ENCODE assay signal across 8 mouse cellular contexts in genomic region chr9:98952171-98953050, GRCm38 (mm10). TPM values are rescaled to one million over a fixed set of nuclear protein-coding genes. Genes with fewer than 3 reads are reported as not detected.
DNase-seq lines count a peak whose midpoint lies in the region; ATAC-seq and TF ChIP-seq lines count a peak whose summit lies in the region.

No protein-coding gene starts in this region.

- no peak for ATAC-seq in heart, embryonic 14.5 days (ENCODE audit: insufficient number of reproducible peaks, insufficient read depth, low FRiP score, low read depth)
- peak; percentile 41; the same call in 1 of the 2 replicates for ATAC-seq in forebrain, embryonic 13.5 days
- ATAC-seq in limb, embryonic 13.5 days (ENCODE audit: low FRiP score, low read depth): no peak

- H3K4me2 ChIP-seq in heart, embryonic 14.5 days (ENCODE audit: low read length): peak overlapping the region; percentile 33
- peak overlapping the region; percentile 48 for H3K4me2 ChIP-seq in forebrain, embryonic 13.5 days
- H3K4me2 ChIP-seq in limb, embryonic 13.5 days (replicated peaks): peak overlapping the region; percentile 55

- H3K4me3 ChIP-seq in heart, embryonic 14.5 days (ENCODE audit: control insufficient read depth in 1 of 2, insufficient read depth in 1 of 2, low read depth in 1 of 2, low read length in 2 of 2): peak overlapping the region in 1 of 2 experiments; percentile 25; a peak in 1 of 4 replicates
- H3K4me3 ChIP-seq in ES-E14 (ENCODE audit: insufficient read depth in 1 of 2, low read depth in 1 of 2, low read length in 2 of 2, poor library complexity in 1 of 2, severe bottlenecking in 1 of 2): peak overlapping the region; percentile 13 to 21; a peak in 2 of 4 replicates
- peak overlapping the region; percentile 22 for H3K4me3 ChIP-seq in forebrain, embryonic 13.5 days
- peak overlapping the region; percentile 34 for H3K4me3 ChIP-seq in limb, embryonic 13.5 days

- H3K9me3 ChIP-seq in heart, embryonic 14.5 days (ENCODE audit: control insufficient read depth, low read length): no peaks in the 10 kb centered on the region
- H3K9me3 ChIP-seq in ES-E14 (ENCODE audit: control insufficient read depth, insufficient read depth, low read depth, low read length): no peaks in the 10 kb centered on the region
- H3K9me3 ChIP-seq in forebrain, embryonic 13.5 days (replicated peaks): no peaks in the 10 kb centered on the region
- H3K9me3 ChIP-seq in limb, embryonic 13.5 days: no peaks in the 10 kb centered on the region

- WGBS in heart, embryonic 14.5 days: under 1% methylated on average over 40 of the region's 40 CpGs
- WGBS in forebrain, embryonic 13.5 days: 1% methylated on average over 40 of the region's 40 CpGs
- WGBS in limb, embryonic 13.5 days: under 1% methylated on average over 40 of the region's 40 CpGs

- H3K4me1 ChIP-seq in heart, embryonic 14.5 days (ENCODE audit: control insufficient read depth in 2 of 2, insufficient read depth in 2 of 2, low read length in 2 of 2): peaks cover 3 to 26% of the 10 kb centered on the region in 2 experiments; a peak in 2 of 4 replicates
- 0 out of 4 replicates have a peak, but pooled peaks cover 0 to 3% of the 10 kb centered on the region in 2 experiments for H3K4me1 ChIP-seq in ES-E14 (ENCODE audit: control insufficient read depth in 2 of 2, insufficient read depth in 2 of 2, low read length in 2 of 2, poor library complexity in 1 of 2)
- H3K4me1 ChIP-seq in forebrain, embryonic 13.5 days: peaks cover 33% of the 10 kb centered on the region
- H3K4me1 ChIP-seq in limb, embryonic 13.5 days: peaks cover 40% of the 10 kb centered on the region

- in situ Hi-C loops in ES-E14 (cut with MboI; ENCODE audit: low sequenced_read_pairs in 2 of 2, unreplicated experiment in 2 of 2): loop anchor here (5.0 to 10.0 kb wide), 2 partner anchors 920 to 922 kb away; partner anchors contain the start of gene Sox14 (in 1 of the 2)

- intact Hi-C loops in heart, postnatal 36 days (cut with DNase I): no loop called here

- H3K36me3 ChIP-seq in heart, embryonic 14.5 days (ENCODE audit: control insufficient read depth, insufficient read depth, low read length): no peaks in the 10 kb centered on the region
- H3K36me3 ChIP-seq in ES-E14 (ENCODE audit: control insufficient read depth, insufficient read depth, low read length, poor library complexity, severe bottlenecking): no peaks in the 10 kb centered on the region
- H3K36me3 ChIP-seq in forebrain, embryonic 13.5 days (ENCODE audit: poor library complexity, severe bottlenecking): no peaks in the 10 kb centered on the region
- no peaks in the 10 kb centered on the region for H3K36me3 ChIP-seq in limb, embryonic 13.5 days

- no peak overlapping the region for H3K27ac ChIP-seq in heart, embryonic 14.5 days (replicated peaks in 1 of 2; ENCODE audit: control insufficient read depth in 1 of 2, insufficient read depth in 1 of 2, low read depth in 2 of 2, low read length in 2 of 2)
- H3K27ac ChIP-seq in ES-E14 (ENCODE audit: insufficient read depth, low read depth, low read length, poor library complexity, severe bottlenecking): no peak overlapping the region
- H3K27ac ChIP-seq in forebrain, embryonic 13.5 days: no peak overlapping the region
- H3K27ac ChIP-seq in limb, embryonic 13.5 days: no peak overlapping the region

- no peak overlapping the region for H3K9ac ChIP-seq in heart, embryonic 14.5 days (ENCODE audit: low read length)
- H3K9ac ChIP-seq in ES-E14 (ENCODE audit: insufficient read depth, low read depth, low read length, poor library complexity, severe bottlenecking): no peak overlapping the region
- peak overlapping the region; percentile 12; the same call in 1 of the 2 replicates for H3K9ac ChIP-seq in forebrain, embryonic 13.5 days
- H3K9ac ChIP-seq in limb, embryonic 13.5 days: no peak overlapping the region

- peaks cover 74% of the 10 kb centered on the region for H3K27me3 ChIP-seq in heart, embryonic 14.5 days (ENCODE audit: control insufficient read depth, insufficient read depth, low read length)
- peaks cover 87% of the 10 kb centered on the region for H3K27me3 ChIP-seq in forebrain, embryonic 13.5 days
- H3K27me3 ChIP-seq in limb, embryonic 13.5 days: peaks cover 92% of the 10 kb centered on the region

- DNase-seq in heart, postnatal 36 days: no peak
- no peak for DNase-seq in ES-E14 (ENCODE audit: low read depth, low spot score)
- no peak for DNase-seq in urinary bladder, postnatal 4 days (ENCODE audit: low spot score in 2 of 2)
- DNase-seq in cerebellum, adult 8-10 months: no peak
- no peak for DNase-seq in ovary, postnatal 10 days (ENCODE audit: low spot score)

TF ChIP-seq in ES-E14, 5 proteins besides CTCF, POLR2A, EP300 and RAD21:
- TF ChIP-seq ZNF384 (IDR thresholded peaks at IDR 0.05; ENCODE audit: low read depth, low read length) (no peak), ZC3H11A (IDR thresholded peaks at IDR 0.05; ENCODE audit: borderline replicate concordance, low read depth, low read length) (no peak), HCFC1 (IDR thresholded peaks at IDR 0.05; ENCODE audit: borderline replicate concordance, insufficient read depth, low read length) (no peak), CHD2 (IDR thresholded peaks at IDR 0.05; ENCODE audit: low read depth, low read length) (no peak), MAFK (IDR thresholded peaks at IDR 0.05; ENCODE audit: insufficient read depth, low read depth, low read length) (no peak)

RNA-seq across cellular contexts. Expression of gene Foxl2, which starts 2.7 kb away (rescaled TPM):
- polyA plus RNA-seq in heart, embryonic 14.5 days (2014; fragmentation: Nextera tagmentation; extraction: Ambion mirVana): not detected in 2 replicates
- total RNA-seq in heart, postnatal 36 days (2021): not detected
- total RNA-seq in ES-E14 (2012; rRNA removed): 0.36 TPM in 1 of 2 replicates, not detected in the other
- polyA plus RNA-seq in forebrain, embryonic 13.5 days (2015; fragmentation: Nextera tagmentation; extraction: Ambion mirVana): 0.34 TPM in 2 replicates
- not detected in 2 replicates for polyA plus RNA-seq in limb, embryonic 13.5 days (2015; fragmentation: Nextera tagmentation; extraction: Ambion mirVana)

RNA-seq across cellular contexts. Expression of gene Faim, which starts 33.8 kb away (rescaled TPM):
- 32.3 and 32.5 TPM in 2 replicates for polyA plus RNA-seq in heart, embryonic 14.5 days (2014; fragmentation: Nextera tagmentation; extraction: Ambion mirVana)
- total RNA-seq in heart, postnatal 36 days (2021): 1 to 10 TPM; 5.1 to 6.7 TPM
- total RNA-seq in ES-E14 (2012; rRNA removed): 26.0 and 30.9 TPM in 2 replicates
- polyA plus RNA-seq in forebrain, embryonic 13.5 days (2015; fragmentation: Nextera tagmentation; extraction: Ambion mirVana): 84.6 and 97.0 TPM in 2 replicates
- 44.2 and 44.4 TPM in 2 replicates for polyA plus RNA-seq in limb, embryonic 13.5 days (2015; fragmentation: Nextera tagmentation; extraction: Ambion mirVana)

RNA-seq across cellular contexts. Expression of gene 7420426K07Rik, which starts 49.5 kb away (rescaled TPM):
- polyA plus RNA-seq in heart, embryonic 14.5 days (2014; fragmentation: Nextera tagmentation; extraction: Ambion mirVana): not detected in 2 replicates
- not detected for total RNA-seq in heart, postnatal 36 days (2021)
- total RNA-seq in ES-E14 (2012; rRNA removed): 0.18 TPM in 1 of 2 replicates, not detected in the other
- polyA plus RNA-seq in forebrain, embryonic 13.5 days (2015; fragmentation: Nextera tagmentation; extraction: Ambion mirVana): not detected in 2 replicates
- polyA plus RNA-seq in limb, embryonic 13.5 days (2015; fragmentation: Nextera tagmentation; extraction: Ambion mirVana): not detected in 2 replicates
